Mouse (Mus musculus) intestine, postnatal 0 days (tissue): Measurements from ENCODE around the gene Krtap10-4. TPM values are rescaled to one million over a fixed set of nuclear protein-coding genes. Genes with fewer than 3 reads are reported as not detected.
"Not testable (repeated sequence)": the region's sequence is repeated elsewhere in the genome, so short reads cannot be mapped to it uniquely, and the experiment has no call there.

ENCODE experiments used
- ATAC-seq: fragments of 200-750 bp; cut with Nextera tagmentation; 2 replicates; pipeline ENCODE4 v1.8.0; 2017; ENCODE audit warnings: mild to moderate bottlenecking, moderate TSS enrichment, moderate library complexity
- H3K27ac ChIP-seq: fragments of 300-500 bp; sonication (generic); 2 replicates; pipeline ENCODE4 v1.5.1; 2014; ENCODE audit warnings: mild to moderate bottlenecking, low read depth, low read length, moderate library complexity
- H3K27me3 ChIP-seq: fragments of 300-500 bp; sonication (generic); replicated peaks from 2 replicates; pipeline ENCODE4 v1.6.1; 2014; ENCODE audit warnings: low read length, mixed read lengths; ENCODE audit not compliant: control insufficient read depth, insufficient read depth
- H3K36me3 ChIP-seq: fragments of 300-500 bp; sonication (generic); 2 replicates; pipeline ENCODE4 v1.6.1; 2014; ENCODE audit warnings: mild to moderate bottlenecking, moderate library complexity; ENCODE audit not compliant: control insufficient read depth, insufficient read depth
- H3K4me1 ChIP-seq: fragments of 300-500 bp; sonication (generic); replicated peaks from 2 replicates; pipeline ENCODE4 v1.6.1; 2014; ENCODE audit warnings: antibody characterized with exemption, low read length, mixed read lengths; ENCODE audit not compliant: control insufficient read depth, insufficient read depth
- H3K4me2 ChIP-seq: fragments of 300-500 bp; sonication (generic); replicated peaks from 2 replicates; pipeline ENCODE4 v1.6.1; 2014; ENCODE audit warnings: low read depth, mild to moderate bottlenecking, moderate library complexity
- H3K4me3 ChIP-seq: fragments of 300-500 bp; sonication (generic); 2 replicates; pipeline ENCODE4 v1.5.1; 2014; ENCODE audit warnings: low read depth, low read length
- H3K9ac ChIP-seq: fragments of 300-500 bp; sonication (generic); 2 replicates; pipeline ENCODE4 v1.6.1; 2014; ENCODE audit warnings: mild to moderate bottlenecking, low read depth, low read length
- H3K9me3 ChIP-seq: fragments of 300-500 bp; sonication (generic); 2 replicates; pipeline ENCODE4 v1.6.1; 2016; ENCODE audit warnings: mixed run types; ENCODE audit not compliant: control insufficient read depth
- CTCF ChIP-seq: sonication (generic); IDR thresholded peaks from 2 replicates; pipeline ENCODE4 v1.5.1; 2016; ENCODE audit warnings: low read depth, mild to moderate bottlenecking, control low read depth, antibody characterized with exemption, moderate library complexity
- WGBS: fragments of 180-500 bp; shearing (Covaris S2); extraction: QIAGEN DNeasy Blood & Tissue Kit; methylation state at CpG from one replicate; pipeline ENCODE4 v1.1.7; 2014; 5-methylcytosine and 5-hydroxymethylcytosine counted together
- polyA plus RNA-seq: library from polyadenylated mRNA; unstranded; fragments of >200 nt; fragmentation: Nextera tagmentation; extraction: Ambion mirVana; gene quantifications from 2 replicates; pipeline ENCODE4 v1.2.1, GENCODE M21; 2015

Krtap10-4 gene
- polyA plus RNA-seq, 1 experiment from 2014 or later: not detected

- Histone ChIP-seq H3K9me3 (no peaks in the 10 kb centered on the region), H3K4me3 (no peak overlapping the region), H3K9ac (no peak overlapping the region), H3K4me2 (no peak overlapping the region), H3K27ac (no peak overlapping the region), H3K4me1 (no peaks in the 10 kb centered on the region), H3K36me3 (no peaks in the 10 kb centered on the region), H3K27me3 (no peaks in the 10 kb centered on the region)
- no peak for ATAC-seq
- WGBS: 95% methylated on average over 4 of the region's 4 CpGs
- no peak for TF ChIP-seq CTCF
Measured at GRCm38 (mm10) chr10:77818523-77818922, 8.4 kb downstream of the Krtap10-4 start.

- no peak overlapping the region for H3K9ac ChIP-seq
- H3K36me3 ChIP-seq: no peaks in the 10 kb centered on the region
- TF ChIP-seq CTCF: peak; percentile 70
- no peak overlapping the region for H3K4me2 ChIP-seq
- no peaks in the 10 kb centered on the region for H3K27me3 ChIP-seq
- no peak overlapping the region for H3K4me3 ChIP-seq
- ATAC-seq: no peak
- 32% methylated on average over 5 of the region's 5 CpGs for WGBS
- no peaks in the 10 kb centered on the region for H3K9me3 ChIP-seq
- no peaks in the 10 kb centered on the region for H3K4me1 ChIP-seq
- no peak overlapping the region for H3K27ac ChIP-seq
Measured at GRCm38 (mm10) chr10:77815514-77815913, 11.4 kb downstream of the Krtap10-4 start.

- H3K27me3 ChIP-seq: no peaks in the 10 kb centered on the region
- H3K36me3 ChIP-seq: no peaks in the 10 kb centered on the region
- no peak for TF ChIP-seq CTCF
- H3K4me3 ChIP-seq: no peak within 1 kb of the TSS
- no peak within 1 kb of the TSS for H3K27ac ChIP-seq
- H3K9me3 ChIP-seq: no peaks in the 10 kb centered on the region
- no peak within 1 kb of the TSS for H3K4me2 ChIP-seq
- H3K9ac ChIP-seq: no peak within 1 kb of the TSS
- no peak for ATAC-seq
- 37% methylated on average over 4 of the region's 4 CpGs for WGBS
- H3K4me1 ChIP-seq: no peaks in the 10 kb centered on the region
Measured at GRCm38 (mm10) chr10:77814382-77814781, 12.5 kb downstream of the Krtap10-4 start, which contains the start of gene Gm2696. Gene Gm2696 (plus strand): TSS chr10:77814682.

- H3K27me3 ChIP-seq: no peaks in the 10 kb centered on the region
- H3K27ac ChIP-seq: no peak within 1 kb of the TSS
- WGBS: 56% methylated on average over 5 of the region's 5 CpGs
- no peak for TF ChIP-seq CTCF
- no peak within 1 kb of the TSS for H3K4me3 ChIP-seq
- no peaks in the 10 kb centered on the region for H3K36me3 ChIP-seq
- H3K4me1 ChIP-seq: no peaks in the 10 kb centered on the region
- H3K9ac ChIP-seq: no peak within 1 kb of the TSS
- no peaks in the 10 kb centered on the region for H3K9me3 ChIP-seq
- ATAC-seq: no peak
- no peak within 1 kb of the TSS for H3K4me2 ChIP-seq
Measured at GRCm38 (mm10) chr10:77811743-77812142, 15.2 kb downstream of the Krtap10-4 start, which contains the start of gene Gm9507. Gene Gm9507 (minus strand): TSS chr10:77811843.

GRCm38 (mm10) chr10:77804095-77804494 lies 22.8 kb downstream of the Krtap10-4 start:
- no peak for TF ChIP-seq CTCF
- no peak overlapping the region for H3K4me2 ChIP-seq
- no peaks in the 10 kb centered on the region for H3K9me3 ChIP-seq
- H3K9ac ChIP-seq: no peak overlapping the region
- H3K27ac ChIP-seq: no peak overlapping the region
- ATAC-seq: peak; percentile 77; the same call in 1 of the 2 replicates
- WGBS: 39% methylated on average over 3 of the region's 3 CpGs
- no peaks in the 10 kb centered on the region for H3K27me3 ChIP-seq
- no peaks in the 10 kb centered on the region for H3K4me1 ChIP-seq
- no peak overlapping the region for H3K4me3 ChIP-seq
- H3K36me3 ChIP-seq: no peaks in the 10 kb centered on the region

- no peak within 1 kb of the TSS for H3K4me2 ChIP-seq
- H3K36me3 ChIP-seq: no peaks in the 10 kb centered on the region
- no peaks in the 10 kb centered on the region for H3K9me3 ChIP-seq
- H3K27me3 ChIP-seq: no peaks in the 10 kb centered on the region
- no peak within 1 kb of the TSS for H3K4me3 ChIP-seq
- WGBS: 43% methylated on average over 8 of the region's 8 CpGs
- ATAC-seq: peak; percentile 65
- H3K9ac ChIP-seq: no peak within 1 kb of the TSS
- no peaks in the 10 kb centered on the region; the same call in 1 of the 2 replicates for H3K4me1 ChIP-seq
- H3K27ac ChIP-seq: no peak within 1 kb of the TSS
- TF ChIP-seq CTCF: no peak
Measured at GRCm38 (mm10) chr10:77798921-77799508, 27.9 kb downstream of the Krtap10-4 start, which contains the start of gene Gm19668. Gene Gm19668 (minus strand): TSS chr10:77799133.

- not testable (repeated sequence) for H3K9me3 ChIP-seq, H3K27me3 ChIP-seq, ATAC-seq, H3K27ac ChIP-seq, H3K4me2 ChIP-seq, H3K4me1 ChIP-seq, H3K9ac ChIP-seq, H3K36me3 ChIP-seq, H3K4me3 ChIP-seq
- 71% methylated on average over 2 of the region's 3 CpGs for WGBS
Measured at GRCm38 (mm10) chr10:77798164-77798920, 28.6 kb downstream of the Krtap10-4 start.
